Mouse (Mus musculus) central nervous system, embryonic 14 days (tissue): ENCODE measurements around the gene Vipas39. TPM values are rescaled to one million over a fixed set of nuclear protein-coding genes. Genes with fewer than 3 reads are reported as not detected.

Experiments
- polyA plus RNA-seq: library from polyadenylated mRNA; depleted of rRNA; stranded (reverse); fragments of >200 nt; gene quantifications from 2 replicates; pipeline ENCODE4 v1.2.3, GENCODE M21; 2012; rRNA removed

Vipas39 gene
- polyA plus RNA-seq = 57.9 and 68.4 TPM in 2 replicates

GRCm38 (mm10) chr12:87266108-87266826, at the start of gene Vipas39, which contains the start of gene Ahsa1:
TSS of gene Vipas39 (minus strand) at chr12:87266256.
TSS of gene Ahsa1 (plus strand) at chr12:87266479.

GRCm38 (mm10) chr12:87299657-87300440, 33.8 kb upstream of the Vipas39 start, which contains the start of gene Ism2:
TSS of gene Ism2 (minus strand) at chr12:87299705.

GRCm38 (mm10) chr12:87238632-87239031, 27.4 kb downstream of the Vipas39 start, which contains the start of gene Noxred1:
TSS of gene Noxred1 (minus strand) at chr12:87238732.

GRCm38 (mm10) chr12:87199973-87200586, 66.0 kb downstream of the Vipas39 start, which contains the start of gene Tmed8:
TSS of gene Tmed8 (minus strand) at chr12:87200454.

GRCm38 (mm10) chr12:87199206-87199972, 66.7 kb downstream of the Vipas39 start, which contains the start of gene Samd15:
TSS of gene Samd15 (plus strand) at chr12:87199723.

Other genes starting within 250 kb of the Vipas39 start
- 14.6 and 14.9 TPM in 2 replicates for gene Tmem63c, start 244.9 kb downstream of the Vipas39 start, polyA plus RNA-seq
- gene Ngb, start 163.7 kb downstream of the Vipas39 start, polyA plus RNA-seq = 1.4 and 1.7 TPM in 2 replicates
- 58.5 and 60.3 TPM in 2 replicates for gene Gstz1, start 119.1 kb downstream of the Vipas39 start, polyA plus RNA-seq
- gene Pomt2, start 118.3 kb downstream of the Vipas39 start, polyA plus RNA-seq = 14.7 and 17.4 TPM in 2 replicates
- 1.2 and 1.7 TPM in 2 replicates for gene Samd15, start 66.5 kb downstream of the Vipas39 start, polyA plus RNA-seq
- gene Tmed8, start 65.8 kb downstream of the Vipas39 start, polyA plus RNA-seq = 10.1 and 10.5 TPM in 2 replicates
- gene Noxred1, start 27.5 kb downstream of the Vipas39 start, polyA plus RNA-seq = 2.4 and 4.0 TPM in 2 replicates
- gene Ahsa1, start 223 bp upstream of the Vipas39 start, polyA plus RNA-seq = 199 and 202 TPM in 2 replicates
- gene Ism2, start 33.4 kb upstream of the Vipas39 start, polyA plus RNA-seq = 1.0 and 1.1 TPM in 2 replicates
- gene Sptlc2, start 122.1 kb upstream of the Vipas39 start, polyA plus RNA-seq = 35.9 and 37.6 TPM in 2 replicates
- 83.3 and 98.6 TPM in 2 replicates for gene Slirp, start 177.6 kb upstream of the Vipas39 start, polyA plus RNA-seq
- 33.1 and 41.4 TPM in 2 replicates for gene Alkbh1, start 177.8 kb upstream of the Vipas39 start, polyA plus RNA-seq
- 51.0 and 56.3 TPM in 2 replicates for gene Snw1, start 206.0 kb upstream of the Vipas39 start, polyA plus RNA-seq
- gene Gm5788, start 228.5 kb upstream of the Vipas39 start, polyA plus RNA-seq = not detected in 2 replicates
- gene Gm8300, start 248.1 kb upstream of the Vipas39 start, polyA plus RNA-seq = not detected in 2 replicates